Mouse (Mus musculus): ENCODE measurements around the gene Pgc. TPM values are rescaled to one million over a fixed set of nuclear protein-coding genes. Genes with fewer than 3 reads are reported as not detected.

The Pgc gene
- polyA plus RNA-seq, 1 experiment, result 4.9 TPM

GRCm38 (mm10) chr17:47740186-47740585, 13.5 kb downstream of the Pgc start:
- TF ChIP-seq CTCF (IDR thresholded peaks at IDR 0.05; ENCODE audit: low read depth, low read length) (peak; percentile 12), EP300 (IDR thresholded peaks at IDR 0.05; ENCODE audit: insufficient read depth, low read depth, low read length) (no peak)
- Histone ChIP-seq H3K4me1 (ENCODE audit: control insufficient read depth, insufficient read depth, low read length) (peaks cover 7% of the 10 kb centered on the region), H3K36me3 (ENCODE audit: control insufficient read depth, insufficient read depth, low read length, poor library complexity, severe bottlenecking) (no peaks in the 10 kb centered on the region), H3K27ac (ENCODE audit: insufficient read depth, low read length) (peak overlapping the region; percentile 84; the same call in 1 of the 2 replicates), H3K27me3 (ENCODE audit: control insufficient read depth, insufficient read depth, low read length, poor library complexity, severe bottlenecking) (no peaks in the 10 kb centered on the region), H3K9me3 (replicated peaks; ENCODE audit: control insufficient read depth, insufficient read depth, low read length, poor library complexity, severe bottlenecking) (no peaks in the 10 kb centered on the region), H3K9ac (ENCODE audit: low read depth, poor library complexity, severe bottlenecking) (no peak overlapping the region), H3K4me3 (ENCODE audit: low read depth, low read length) (no peak overlapping the region)

- no peaks in the 10 kb centered on the region for H3K27me3 ChIP-seq (ENCODE audit: control insufficient read depth, insufficient read depth, low read length, poor library complexity, severe bottlenecking)
- H3K9me3 ChIP-seq (replicated peaks; ENCODE audit: control insufficient read depth, insufficient read depth, low read length, poor library complexity, severe bottlenecking), result no peaks in the 10 kb centered on the region
- peaks cover 6% of the 10 kb centered on the region for H3K4me1 ChIP-seq (ENCODE audit: control insufficient read depth, insufficient read depth, low read length)
- no peak overlapping the region for H3K4me3 ChIP-seq (ENCODE audit: low read depth, low read length)
- no peak overlapping the region for H3K9ac ChIP-seq (ENCODE audit: low read depth, poor library complexity, severe bottlenecking)
- no peak overlapping the region for H3K27ac ChIP-seq (ENCODE audit: insufficient read depth, low read length)
- H3K36me3 ChIP-seq (ENCODE audit: control insufficient read depth, insufficient read depth, low read length, poor library complexity, severe bottlenecking), result no peaks in the 10 kb centered on the region
- TF ChIP-seq POLR2A (IDR thresholded peaks at IDR 0.05; ENCODE audit: insufficient read depth, low read length), result no peak
- peak; percentile 76 for TF ChIP-seq CTCF (IDR thresholded peaks at IDR 0.05; ENCODE audit: low read depth, low read length)
Measured at GRCm38 (mm10) chr17:47742991-47743734, 16.5 kb downstream of the Pgc start.

- no peak overlapping the region for H3K4me3 ChIP-seq (ENCODE audit: low read depth, low read length)
- no peaks in the 10 kb centered on the region for H3K27me3 ChIP-seq (ENCODE audit: control insufficient read depth, insufficient read depth, low read length, poor library complexity, severe bottlenecking)
- H3K9ac ChIP-seq (ENCODE audit: low read depth, poor library complexity, severe bottlenecking), result no peak overlapping the region
- TF ChIP-seq CTCF (IDR thresholded peaks at IDR 0.05; ENCODE audit: low read depth, low read length) (no peak), EP300 (IDR thresholded peaks at IDR 0.05; ENCODE audit: insufficient read depth, low read depth, low read length) (no peak), POLR2A (IDR thresholded peaks at IDR 0.05; ENCODE audit: insufficient read depth, low read length) (no peak)
- no peaks in the 10 kb centered on the region for H3K9me3 ChIP-seq (replicated peaks; ENCODE audit: control insufficient read depth, insufficient read depth, low read length, poor library complexity, severe bottlenecking)
- no peaks in the 10 kb centered on the region for H3K36me3 ChIP-seq (ENCODE audit: control insufficient read depth, insufficient read depth, low read length, poor library complexity, severe bottlenecking)
- H3K4me1 ChIP-seq (ENCODE audit: control insufficient read depth, insufficient read depth, low read length), result peaks cover 6% of the 10 kb centered on the region
- no peak overlapping the region for H3K27ac ChIP-seq (ENCODE audit: insufficient read depth, low read length)
Measured at GRCm38 (mm10) chr17:47744086-47744485, 17.4 kb downstream of the Pgc start.

GRCm38 (mm10) chr17:47744746-47745368, 18.2 kb downstream of the Pgc start:
- Histone ChIP-seq H3K9ac (ENCODE audit: low read depth, poor library complexity, severe bottlenecking) (no peak overlapping the region), H3K4me3 (ENCODE audit: low read depth, low read length) (no peak overlapping the region), H3K27me3 (ENCODE audit: control insufficient read depth, insufficient read depth, low read length, poor library complexity, severe bottlenecking) (no peaks in the 10 kb centered on the region), H3K36me3 (ENCODE audit: control insufficient read depth, insufficient read depth, low read length, poor library complexity, severe bottlenecking) (no peaks in the 10 kb centered on the region), H3K9me3 (replicated peaks; ENCODE audit: control insufficient read depth, insufficient read depth, low read length, poor library complexity, severe bottlenecking) (no peaks in the 10 kb centered on the region), H3K4me1 (ENCODE audit: control insufficient read depth, insufficient read depth, low read length) (peaks cover 3% of the 10 kb centered on the region), H3K27ac (ENCODE audit: insufficient read depth, low read length) (no peak overlapping the region)
- TF ChIP-seq CTCF (IDR thresholded peaks at IDR 0.05; ENCODE audit: low read depth, low read length) (peak; percentile 42), POLR2A (IDR thresholded peaks at IDR 0.05; ENCODE audit: insufficient read depth, low read length) (no peak), EP300 (IDR thresholded peaks at IDR 0.05; ENCODE audit: insufficient read depth, low read depth, low read length) (no peak)

GRCm38 (mm10) chr17:47748791-47749553, 22.3 kb downstream of the Pgc start:
- H3K9ac ChIP-seq (ENCODE audit: low read depth, poor library complexity, severe bottlenecking), result no peak overlapping the region
- H3K36me3 ChIP-seq (ENCODE audit: control insufficient read depth, insufficient read depth, low read length, poor library complexity, severe bottlenecking), result no peaks in the 10 kb centered on the region
- H3K27me3 ChIP-seq (ENCODE audit: control insufficient read depth, insufficient read depth, low read length, poor library complexity, severe bottlenecking), result no peaks in the 10 kb centered on the region
- no peak overlapping the region for H3K4me3 ChIP-seq (ENCODE audit: low read depth, low read length)
- TF ChIP-seq CTCF (IDR thresholded peaks at IDR 0.05; ENCODE audit: low read depth, low read length) (no peak), POLR2A (IDR thresholded peaks at IDR 0.05; ENCODE audit: insufficient read depth, low read length) (no peak), EP300 (IDR thresholded peaks at IDR 0.05; ENCODE audit: insufficient read depth, low read depth, low read length) (no peak)
- H3K9me3 ChIP-seq (replicated peaks; ENCODE audit: control insufficient read depth, insufficient read depth, low read length, poor library complexity, severe bottlenecking), result no peaks in the 10 kb centered on the region
- no peak overlapping the region for H3K27ac ChIP-seq (ENCODE audit: insufficient read depth, low read length)
- no peaks in the 10 kb centered on the region for H3K4me1 ChIP-seq (ENCODE audit: control insufficient read depth, insufficient read depth, low read length)
